Mouse (Mus musculus): ENCODE measurements at regions not wholly inside any gene's neighbourhood (a gene's known extent, or its start where the extent isn't known, plus 50 kb on each side); places are given as distances from the start of the nearest gene placed in this dataset.

DNA sequence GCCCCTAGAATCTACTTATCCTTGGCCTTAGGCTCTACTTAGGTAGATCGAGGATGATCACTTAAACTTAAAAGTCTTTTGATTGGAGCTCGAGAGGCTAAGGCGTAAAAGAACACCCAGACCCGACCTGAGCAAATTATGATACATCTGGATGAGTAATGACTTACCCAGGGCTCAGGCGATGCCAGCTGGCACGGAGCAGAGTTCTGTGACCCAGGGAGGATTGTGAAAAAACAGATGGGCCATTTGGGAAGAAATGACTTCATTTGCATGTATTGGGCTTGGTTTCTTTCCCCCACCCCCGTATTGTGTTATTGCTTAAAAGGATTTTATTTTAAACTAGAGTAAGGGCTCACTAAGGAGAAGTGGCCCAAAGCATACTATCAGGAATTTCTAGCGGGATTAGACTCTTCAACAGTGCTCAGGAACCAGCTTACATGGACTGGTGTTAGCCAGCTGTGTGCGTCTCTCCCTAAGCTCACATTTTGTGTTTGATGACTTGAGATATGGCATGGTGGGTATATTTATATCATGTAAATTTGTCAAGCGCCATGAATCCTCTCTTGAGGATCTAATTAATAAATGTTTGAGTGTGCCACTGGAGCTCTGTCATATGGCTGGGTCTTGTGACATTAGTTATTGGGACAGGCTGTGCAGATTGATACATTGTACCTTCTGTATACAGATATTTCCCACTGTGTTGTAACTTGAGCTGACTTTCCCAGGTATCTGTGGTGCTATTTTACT, 1991.9 kb upstream of the 5930422O12Rik start:
- DNase-seq (no peak), ATAC-seq (ENCODE audit: insufficient read depth) (no peak)
- WGBS: 83% methylated on average over 10 of the region's 10 CpGs
- Histone ChIP-seq H3K4me3 (ENCODE audit: low read depth, low read length) (no peak overlapping the region), H3K4me2 (no peak overlapping the region), H3K27ac (ENCODE audit: low read depth) (no peak overlapping the region), H3K9ac (no peak overlapping the region), H3K36me3 (ENCODE audit: insufficient read depth) (no peaks in the 10 kb centered on the region), H3K4me1 (ENCODE audit: insufficient read depth) (no peaks in the 10 kb centered on the region), H3K27me3 (ENCODE audit: insufficient read depth, low read length) (no peaks in the 10 kb centered on the region), H3K9me3 (ENCODE audit: low read depth, low read length) (no peaks in the 10 kb centered on the region)
- no peak for TF ChIP-seq CTCF (IDR thresholded peaks at IDR 0.05; ENCODE audit: low read depth)

DNA sequence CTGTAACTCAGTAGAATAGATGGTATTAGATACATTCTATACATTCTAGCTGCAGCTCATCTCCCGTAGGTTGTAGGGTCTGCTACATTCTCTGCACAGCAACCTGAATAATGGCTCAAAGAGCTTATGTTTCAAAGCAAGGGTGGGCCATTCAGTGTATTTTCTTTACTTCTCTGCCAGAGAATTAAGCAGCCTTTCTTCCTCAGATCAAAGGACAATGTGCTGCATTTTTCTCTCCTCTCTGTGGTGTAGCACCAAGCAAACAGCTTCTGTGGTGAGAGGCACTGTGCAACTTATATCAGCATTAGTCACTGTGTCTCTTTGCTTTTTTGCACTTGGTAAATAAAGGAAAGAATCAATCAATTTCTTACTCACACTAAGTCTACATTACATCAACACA, 1983.7 kb upstream of the 5930422O12Rik start:
- Histone ChIP-seq H3K4me1 (ENCODE audit: insufficient read depth) (no peaks in the 10 kb centered on the region), H3K4me2 (no peak overlapping the region), H3K4me3 (ENCODE audit: low read depth, low read length) (no peak overlapping the region), H3K9me3 (ENCODE audit: low read depth, low read length) (no peaks in the 10 kb centered on the region), H3K27ac (ENCODE audit: low read depth) (peak overlapping the region; percentile 46; the same call in 1 of the 2 replicates), H3K9ac (no peak overlapping the region), H3K27me3 (ENCODE audit: insufficient read depth, low read length) (no peaks in the 10 kb centered on the region), H3K36me3 (ENCODE audit: insufficient read depth) (no peaks in the 10 kb centered on the region)
- peak; percentile 54; the same call in 1 of the 2 replicates for ATAC-seq (ENCODE audit: insufficient read depth)
- DNase-seq: peak; percentile 6
- WGBS: 63% methylated on average over 1 of the region's 1 CpGs
- TF ChIP-seq CTCF (IDR thresholded peaks at IDR 0.05; ENCODE audit: low read depth): no peak

DNA sequence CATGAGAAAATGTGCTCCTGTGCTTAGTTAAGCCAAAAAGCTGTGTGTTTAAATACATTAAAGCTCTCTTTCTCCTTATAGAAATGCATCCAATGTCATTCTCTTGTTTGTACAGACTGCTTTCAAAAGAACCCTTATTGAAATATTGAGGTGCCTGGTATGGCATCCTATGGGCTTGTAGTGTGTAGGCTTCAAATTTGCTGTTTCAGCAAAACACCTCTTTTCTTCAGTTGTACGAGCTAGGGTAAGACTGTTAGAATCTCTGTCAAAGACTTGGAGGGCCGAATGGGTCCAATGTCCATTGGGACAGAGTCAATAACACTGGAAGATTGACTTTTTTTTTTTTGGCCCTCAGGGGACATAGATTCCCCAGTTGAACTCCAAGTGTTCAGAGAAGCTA, 1980.5 kb upstream of the 5930422O12Rik start:
- Histone ChIP-seq H3K27ac (ENCODE audit: low read depth) (no peak overlapping the region), H3K4me1 (ENCODE audit: insufficient read depth) (no peaks in the 10 kb centered on the region), H3K4me3 (ENCODE audit: low read depth, low read length) (no peak overlapping the region), H3K4me2 (no peak overlapping the region), H3K9me3 (ENCODE audit: low read depth, low read length) (no peaks in the 10 kb centered on the region), H3K36me3 (ENCODE audit: insufficient read depth) (no peaks in the 10 kb centered on the region), H3K9ac (no peak overlapping the region), H3K27me3 (ENCODE audit: insufficient read depth, low read length) (no peaks in the 10 kb centered on the region)
- no peak for DNase-seq
- no peak for TF ChIP-seq CTCF (IDR thresholded peaks at IDR 0.05; ENCODE audit: low read depth)
- ATAC-seq (ENCODE audit: insufficient read depth): no peak
- 83% methylated on average over 2 of the region's 2 CpGs for WGBS

DNA sequence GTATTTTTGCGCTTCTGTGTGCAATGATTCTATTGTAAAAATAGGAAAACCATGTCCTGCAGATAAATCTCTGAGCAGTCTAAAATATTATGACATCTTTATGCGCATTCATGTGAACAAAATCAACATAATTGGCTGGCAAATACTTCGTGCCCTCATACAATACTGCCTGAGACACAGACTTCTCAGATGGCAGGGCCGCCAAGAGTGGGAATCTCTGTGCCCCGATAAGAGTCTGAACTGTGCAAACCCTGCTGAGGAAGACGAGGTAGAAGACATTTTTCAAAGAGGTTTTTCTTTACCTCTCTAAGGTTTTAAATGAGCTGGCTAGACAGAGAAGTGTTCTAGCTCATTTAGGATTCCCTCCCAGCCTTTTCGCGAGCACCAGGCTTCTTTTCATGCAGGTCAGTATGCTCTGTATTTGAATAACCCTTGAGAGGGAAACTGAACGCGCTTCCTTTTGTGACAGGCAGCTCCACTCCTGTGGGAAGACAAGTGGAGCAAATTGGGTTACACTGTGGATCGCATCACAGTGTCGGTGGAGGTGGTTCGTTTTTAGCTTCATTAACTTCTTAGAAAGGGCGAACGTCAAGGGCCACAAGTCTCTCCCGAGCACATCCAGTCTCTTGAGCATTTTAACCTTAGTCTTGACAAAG, 1973.6 kb upstream of the 5930422O12Rik start:
- Histone ChIP-seq H3K27me3 (ENCODE audit: insufficient read depth, low read length) (no peaks in the 10 kb centered on the region), H3K4me1 (ENCODE audit: insufficient read depth) (no peaks in the 10 kb centered on the region), H3K9ac (no peak overlapping the region), H3K9me3 (ENCODE audit: low read depth, low read length) (no peaks in the 10 kb centered on the region), H3K4me3 (ENCODE audit: low read depth, low read length) (no peak overlapping the region), H3K4me2 (no peak overlapping the region), H3K36me3 (ENCODE audit: insufficient read depth) (no peaks in the 10 kb centered on the region), H3K27ac (ENCODE audit: low read depth) (no peak overlapping the region)
- 71% methylated on average over 16 of the region's 16 CpGs for WGBS
- DNase-seq (no peak), ATAC-seq (ENCODE audit: insufficient read depth) (no peak)
- TF ChIP-seq CTCF (IDR thresholded peaks at IDR 0.05; ENCODE audit: low read depth): no peak

DNA sequence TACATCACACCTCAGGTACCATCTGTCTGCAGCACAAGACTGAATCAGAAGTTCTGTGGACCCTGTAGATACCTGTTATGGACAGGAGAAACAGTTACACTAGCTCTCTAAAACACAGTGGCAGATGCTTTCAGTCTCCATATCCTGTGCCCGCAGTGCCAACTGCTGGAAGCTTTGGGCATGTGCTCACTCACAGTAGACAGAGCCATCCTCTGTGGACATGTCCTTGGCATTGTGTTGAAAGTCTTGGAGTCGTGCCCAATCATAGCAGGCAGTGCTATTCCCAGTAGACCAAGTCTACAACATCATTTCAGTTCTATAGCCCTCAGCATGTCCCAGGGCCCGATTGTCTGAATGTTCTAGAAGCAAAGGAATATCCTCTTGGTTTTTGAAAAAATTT, 1968.2 kb upstream of the 5930422O12Rik start:
- H3K4me2 ChIP-seq: no peak overlapping the region
- DNase-seq (peak; percentile 2), ATAC-seq (ENCODE audit: insufficient read depth) (no peak)
- H3K4me3 ChIP-seq (ENCODE audit: low read depth, low read length): no peak overlapping the region
- no peaks in the 10 kb centered on the region for H3K9me3 ChIP-seq (ENCODE audit: low read depth, low read length)
- H3K4me1 ChIP-seq (ENCODE audit: insufficient read depth): no peaks in the 10 kb centered on the region
- no peak overlapping the region for H3K27ac ChIP-seq (ENCODE audit: low read depth)
- H3K36me3 ChIP-seq (ENCODE audit: insufficient read depth): no peaks in the 10 kb centered on the region
- H3K9ac ChIP-seq: no peak overlapping the region
- WGBS: 87% methylated on average over 3 of the region's 3 CpGs
- TF ChIP-seq CTCF (IDR thresholded peaks at IDR 0.05; ENCODE audit: low read depth): peak; percentile 24
- H3K27me3 ChIP-seq (ENCODE audit: insufficient read depth, low read length): no peaks in the 10 kb centered on the region

All from lung, embryonic 14.5 days (tissue).